Mouse (Mus musculus) small intestine, adult 10 weeks (tissue): ENCODE data around the gene Slc22a28. TPM values are rescaled to one million over a fixed set of nuclear protein-coding genes. Genes with fewer than 3 reads are reported as not detected.

ENCODE experiments used
- polyA plus RNA-seq: library from polyadenylated mRNA; stranded (reverse); fragments of 350-450 nt; fragmentation: Illumina TruSeq; extraction: RNeasy Lipid Tissue Mini Kit (QIAGEN cat#74804); gene quantifications from one replicate; pipeline ENCODE4 v1.2.3, GENCODE M21; 2014; ENCODE audit warnings: low replicate concordance

Slc22a28 gene
- polyA plus RNA-seq, result not detected

DNA sequence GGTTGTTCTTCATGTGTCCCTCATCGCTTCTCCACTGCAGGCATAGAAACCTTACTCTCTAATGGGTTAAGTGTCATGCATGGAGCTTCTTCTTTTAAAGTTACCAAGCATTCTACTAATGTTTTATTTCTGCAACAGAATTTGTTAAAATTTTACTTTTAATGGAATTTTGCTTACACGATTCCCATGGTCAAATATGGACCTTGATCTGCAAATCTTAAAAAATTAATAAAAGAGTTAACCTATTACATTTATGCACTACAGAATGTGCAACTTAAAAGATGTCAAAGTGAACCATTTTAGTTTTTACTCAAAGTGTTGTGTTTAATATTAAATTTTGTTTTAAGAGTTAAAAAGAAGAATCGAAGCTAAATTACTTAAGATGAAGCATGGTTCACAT lies at the start of gene Slc22a28:
TSS of gene Slc22a28 (minus strand) at position 102 of the 400 bp plus-strand sequence.

Other genes starting within 250 kb of the Slc22a28 start
- gene Slc22a27, start 166.0 kb downstream of the Slc22a28 start, polyA plus RNA-seq, result not detected
- gene Slc22a29, start 86.9 kb upstream of the Slc22a28 start, polyA plus RNA-seq, result not detected